Mouse (Mus musculus) embryonic facial prominence, embryonic 13.5 days (tissue): ENCODE results near the gene Gm11444. TPM values are rescaled to one million over a fixed set of nuclear protein-coding genes. Genes with fewer than 3 reads are reported as not detected.

Experiments used
- ATAC-seq: fragments of 200-750 bp; cut with Nextera tagmentation; 2 replicates; pipeline ENCODE4 v1.8.0; 2017; ENCODE audit warnings: low read depth; ENCODE audit not compliant: insufficient number of reproducible peaks, insufficient read depth, low FRiP score, low TSS enrichment
- H3K27ac ChIP-seq: fragments of 300-500 bp; sonication (generic); 2 replicates; pipeline ENCODE4 v1.5.1; 2015; ENCODE audit warnings: moderate library complexity, mild to moderate bottlenecking, inconsistent platforms
- H3K27me3 ChIP-seq: fragments of 300-500 bp; sonication (generic); 2 replicates; pipeline ENCODE4 v1.6.1; 2015; ENCODE audit warnings: mild to moderate bottlenecking, inconsistent platforms
- H3K36me3 ChIP-seq: fragments of 300-500 bp; sonication (generic); 2 replicates; pipeline ENCODE4 v1.6.1; 2015; ENCODE audit warnings: mild to moderate bottlenecking, inconsistent platforms
- H3K4me1 ChIP-seq: fragments of 300-500 bp; sonication (generic); 2 replicates; pipeline ENCODE4 v1.6.1; 2015; ENCODE audit warnings: inconsistent platforms
- H3K4me2 ChIP-seq: fragments of 300-500 bp; sonication (generic); 2 replicates; pipeline ENCODE4 v1.6.1; 2015; ENCODE audit warnings: moderate library complexity, mild to moderate bottlenecking, inconsistent platforms
- H3K4me3 ChIP-seq: fragments of 300-500 bp; sonication (generic); 2 replicates; pipeline ENCODE4 v1.5.1; 2015; ENCODE audit warnings: mild to moderate bottlenecking, inconsistent platforms
- H3K9ac ChIP-seq: fragments of 300-500 bp; sonication (generic); 2 replicates; pipeline ENCODE4 v1.6.1; 2015; ENCODE audit warnings: mild to moderate bottlenecking, inconsistent platforms
- H3K9me3 ChIP-seq: fragments of 300-500 bp; sonication (generic); 2 replicates; pipeline ENCODE4 v1.6.1; 2016; ENCODE audit warnings: inconsistent platforms
- WGBS: fragments of 180-500 bp; shearing (Covaris S2); methylation state at CpG from one replicate; pipeline ENCODE4 v1.1.7; 2015; ENCODE audit warnings: mixed read lengths; 5-methylcytosine and 5-hydroxymethylcytosine counted together
- polyA plus RNA-seq: library from polyadenylated mRNA; unstranded; fragments of >200 nt; fragmentation: Nextera tagmentation; extraction: Ambion mirVana; gene quantifications from 2 replicates; pipeline ENCODE4 v1.2.1, GENCODE M21; 2015

Gene Gm11444
- polyA plus RNA-seq, 1 experiment from 2014 or later: not detected

GRCm38 (mm10) chr11:85823794-85824193, 26.3 kb downstream of the Gm11444 start:
- Histone ChIP-seq H3K9me3 (no peaks in the 10 kb centered on the region), H3K9ac (no peak overlapping the region), H3K4me2 (no peak overlapping the region), H3K27me3 (peaks cover 34% of the 10 kb centered on the region), H3K4me1 (peaks cover 47% of the 10 kb centered on the region), H3K27ac (no peak overlapping the region), H3K36me3 (no peaks in the 10 kb centered on the region), H3K4me3 (no peak overlapping the region)
- WGBS: 55% methylated on average over 4 of the region's 4 CpGs
- no peak for ATAC-seq

DNA sequence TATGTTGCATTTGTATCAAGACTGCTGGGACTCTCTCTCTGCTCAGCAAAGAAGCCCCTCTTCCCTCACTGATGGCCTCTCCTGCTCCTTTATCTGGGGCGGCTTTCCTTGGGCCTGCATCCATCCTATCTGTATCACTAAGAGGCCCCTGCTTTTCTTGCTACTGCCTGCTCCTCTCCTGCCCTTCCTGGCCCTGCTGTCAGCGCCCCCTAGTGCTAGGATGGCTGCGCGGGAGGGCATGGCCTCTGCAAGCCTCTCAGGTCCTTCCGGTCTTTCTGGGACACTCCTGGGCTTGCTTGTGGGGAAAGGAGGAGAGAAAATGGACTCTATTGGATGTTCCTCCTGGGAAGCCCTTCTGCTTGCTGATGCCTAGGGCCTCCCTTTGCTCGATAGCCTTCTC, 27.0 kb downstream of the Gm11444 start:
- peaks cover 28% of the 10 kb centered on the region for H3K27me3 ChIP-seq
- no peak for ATAC-seq
- peaks cover 48% of the 10 kb centered on the region for H3K4me1 ChIP-seq
- 14% methylated on average over 6 of the region's 6 CpGs for WGBS
- no peak overlapping the region for H3K27ac ChIP-seq
- H3K4me2 ChIP-seq: no peak overlapping the region
- no peaks in the 10 kb centered on the region for H3K9me3 ChIP-seq
- no peak overlapping the region for H3K4me3 ChIP-seq
- no peak overlapping the region for H3K9ac ChIP-seq
- no peaks in the 10 kb centered on the region for H3K36me3 ChIP-seq

DNA sequence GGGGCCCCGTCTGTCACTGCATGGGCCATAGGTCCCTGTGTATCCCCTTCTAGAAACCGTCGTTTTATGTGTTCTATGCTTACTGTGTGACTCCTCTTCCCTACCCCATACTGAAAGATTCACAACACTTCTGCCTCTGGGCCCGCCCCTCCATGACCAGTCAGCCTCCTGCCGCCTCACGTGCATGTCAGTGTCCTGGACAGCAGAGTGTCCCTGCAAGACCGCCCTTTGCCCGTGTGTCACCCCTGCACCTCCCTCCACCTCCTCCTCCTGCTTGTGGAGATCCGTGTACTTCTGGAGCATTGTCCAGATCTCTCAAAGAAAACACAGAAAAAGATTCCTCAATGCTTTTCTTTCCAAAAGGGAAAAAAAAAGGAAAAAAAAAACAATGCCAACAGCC, 28.5 kb downstream of the Gm11444 start:
- Histone ChIP-seq H3K4me3 (no peak overlapping the region), H3K27ac (no peak overlapping the region), H3K9ac (no peak overlapping the region), H3K4me1 (peaks cover 36% of the 10 kb centered on the region), H3K36me3 (no peaks in the 10 kb centered on the region), H3K9me3 (no peaks in the 10 kb centered on the region), H3K27me3 (peaks cover 14% of the 10 kb centered on the region), H3K4me2 (no peak overlapping the region)
- 79% methylated on average over 9 of the region's 9 CpGs for WGBS
- ATAC-seq: no peak; the same call in 1 of the 2 replicates

- Histone ChIP-seq H3K4me3 (no peak overlapping the region), H3K9ac (no peak overlapping the region), H3K36me3 (no peaks in the 10 kb centered on the region), H3K4me1 (peaks cover 42% of the 10 kb centered on the region), H3K27ac (no peak overlapping the region), H3K9me3 (no peaks in the 10 kb centered on the region), H3K27me3 (peaks cover 7% of the 10 kb centered on the region), H3K4me2 (no peak overlapping the region)
- WGBS: 87% methylated on average over 3 of the region's 3 CpGs
- ATAC-seq: no peak
Observed at GRCm38 (mm10) chr11:85820959-85821358, 29.2 kb downstream of the Gm11444 start.

DNA sequence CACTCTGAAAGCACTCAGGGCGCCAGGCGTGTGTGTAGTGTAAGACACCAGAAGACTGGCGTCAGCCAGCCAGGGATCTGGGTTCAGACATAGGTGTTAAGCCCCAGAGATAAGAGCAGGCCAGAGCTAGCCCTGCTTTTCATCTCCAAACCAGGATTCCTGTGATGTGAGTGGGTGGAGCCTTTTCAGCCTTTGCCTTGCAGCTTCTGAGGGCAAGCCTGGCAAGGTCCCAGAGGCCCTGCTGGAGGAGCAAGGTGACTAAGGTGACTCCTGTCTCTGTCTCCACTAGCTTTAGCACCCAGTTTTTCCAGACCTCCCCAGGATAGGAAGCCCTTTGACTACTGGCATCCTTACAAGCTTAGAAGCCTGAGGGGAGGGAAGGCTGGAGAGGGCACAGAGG, 31.7 kb downstream of the Gm11444 start:
- no peak for ATAC-seq
- Histone ChIP-seq H3K9me3 (no peaks in the 10 kb centered on the region), H3K4me1 (peaks cover 57% of the 10 kb centered on the region), H3K27ac (no peak overlapping the region), H3K4me3 (no peak overlapping the region), H3K9ac (0 out of 2 replicates have a peak overlapping the region, but pooled peaks have one; percentile 11), H3K36me3 (no peaks in the 10 kb centered on the region), H3K4me2 (no peak overlapping the region), H3K27me3 (no peaks in the 10 kb centered on the region)
- WGBS: 79% methylated on average over 3 of the region's 3 CpGs

DNA sequence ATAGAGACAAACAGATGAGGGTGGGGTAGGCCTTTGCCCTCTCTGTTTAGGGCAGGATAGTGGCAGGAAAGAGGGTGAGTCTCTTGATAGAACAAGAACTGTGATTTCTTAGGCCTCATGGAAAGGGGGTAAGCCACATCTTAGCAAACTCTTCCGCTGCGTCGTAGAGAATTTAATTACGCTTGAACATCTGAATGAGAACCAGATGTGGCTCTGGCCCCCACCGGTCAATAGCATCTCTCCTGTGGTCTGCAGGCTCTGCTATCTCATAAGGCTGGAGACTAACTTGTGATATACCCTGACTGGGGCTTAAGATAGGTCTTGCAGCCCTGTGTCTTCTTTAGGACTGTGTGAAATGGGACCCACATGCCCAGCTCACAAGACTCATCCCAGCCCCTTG, 33.7 kb downstream of the Gm11444 start:
- Histone ChIP-seq H3K9me3 (no peaks in the 10 kb centered on the region), H3K36me3 (no peaks in the 10 kb centered on the region), H3K27ac (no peak overlapping the region), H3K4me1 (peaks cover 59% of the 10 kb centered on the region), H3K4me2 (no peak overlapping the region), H3K9ac (no peak overlapping the region), H3K4me3 (no peak overlapping the region), H3K27me3 (no peaks in the 10 kb centered on the region)
- WGBS: 24% methylated on average over 5 of the region's 5 CpGs
- ATAC-seq: no peak

GRCm38 (mm10) chr11:85814678-85815077, 35.5 kb downstream of the Gm11444 start:
- peaks cover 54% of the 10 kb centered on the region for H3K4me1 ChIP-seq
- H3K27ac ChIP-seq: no peak overlapping the region

GRCm38 (mm10) chr11:85812201-85812966, 37.7 kb downstream of the Gm11444 start:
- Histone ChIP-seq H3K4me1 (peaks cover 46% of the 10 kb centered on the region), H3K4me2 (no peak overlapping the region), H3K9me3 (no peaks in the 10 kb centered on the region), H3K27ac (no peak overlapping the region), H3K27me3 (no peaks in the 10 kb centered on the region), H3K4me3 (no peak overlapping the region), H3K9ac (no peak overlapping the region), H3K36me3 (no peaks in the 10 kb centered on the region)
- 84% methylated on average over 12 of the region's 12 CpGs for WGBS
- ATAC-seq: no peak

More at GRCm38 (mm10) chr11:85814678-85815077, 35.5 kb downstream of the Gm11444 start:
- WGBS: 29% methylated on average over 4 of the region's 4 CpGs
- Histone ChIP-seq H3K9ac (no peak overlapping the region), H3K36me3 (no peaks in the 10 kb centered on the region), H3K4me2 (no peak overlapping the region), H3K4me3 (no peak overlapping the region), H3K9me3 (no peaks in the 10 kb centered on the region), H3K27me3 (no peaks in the 10 kb centered on the region)
- no peak for ATAC-seq

GRCm38 (mm10) chr11:85811676-85812075, 38.5 kb downstream of the Gm11444 start:
- Histone ChIP-seq H3K9me3 (no peaks in the 10 kb centered on the region), H3K4me2 (no peak overlapping the region), H3K27ac (no peak overlapping the region), H3K4me1 (peaks cover 43% of the 10 kb centered on the region), H3K27me3 (no peaks in the 10 kb centered on the region), H3K4me3 (no peak overlapping the region), H3K36me3 (no peaks in the 10 kb centered on the region), H3K9ac (no peak overlapping the region)
- no peak for ATAC-seq
- 87% methylated on average over 5 of the region's 5 CpGs for WGBS

- Histone ChIP-seq H3K4me1 (peaks cover 40% of the 10 kb centered on the region), H3K9ac (no peak overlapping the region), H3K27me3 (no peaks in the 10 kb centered on the region), H3K4me2 (no peak overlapping the region), H3K9me3 (no peaks in the 10 kb centered on the region), H3K4me3 (no peak overlapping the region), H3K36me3 (no peaks in the 10 kb centered on the region), H3K27ac (no peak overlapping the region)
- no peak for ATAC-seq
- WGBS: 62% methylated on average over 4 of the region's 4 CpGs
Observed at GRCm38 (mm10) chr11:85811229-85811628, 38.9 kb downstream of the Gm11444 start.

DNA sequence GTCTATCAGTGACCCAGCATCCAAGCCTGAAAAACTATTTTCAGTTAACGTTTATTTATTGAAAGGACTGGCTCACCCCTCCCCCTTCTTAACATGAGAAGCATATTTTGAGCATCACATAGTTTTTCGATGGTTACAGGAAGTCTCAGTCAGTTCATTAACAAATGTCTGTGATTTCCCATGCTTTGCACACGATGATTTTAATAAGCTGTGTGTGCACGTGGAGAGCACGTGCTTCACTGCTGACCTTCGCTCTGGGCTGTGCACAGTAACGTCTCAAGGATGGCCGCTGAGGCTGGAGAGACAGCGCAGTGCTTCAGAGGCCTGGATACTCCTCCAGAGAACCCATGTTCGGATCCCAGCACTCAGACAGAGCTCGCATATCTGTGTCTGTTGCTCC, 42.8 kb downstream of the Gm11444 start:
- ATAC-seq: no peak
- Histone ChIP-seq H3K9me3 (no peaks in the 10 kb centered on the region), H3K4me1 (peaks cover 8% of the 10 kb centered on the region; the same call in 1 of the 2 replicates), H3K9ac (no peak overlapping the region), H3K36me3 (no peaks in the 10 kb centered on the region), H3K27ac (no peak overlapping the region), H3K27me3 (no peaks in the 10 kb centered on the region), H3K4me2 (no peak overlapping the region), H3K4me3 (no peak overlapping the region)
- WGBS: 71% methylated on average over 11 of the region's 11 CpGs

GRCm38 (mm10) chr11:85805779-85806178, 44.4 kb downstream of the Gm11444 start:
- no peaks in the 10 kb centered on the region for H3K9me3 ChIP-seq
- H3K4me2 ChIP-seq: no peak overlapping the region
- H3K4me3 ChIP-seq: no peak overlapping the region
- H3K27me3 ChIP-seq: no peaks in the 10 kb centered on the region
- peaks cover 9% of the 10 kb centered on the region for H3K4me1 ChIP-seq
- H3K9ac ChIP-seq: no peak overlapping the region
- WGBS: 77% methylated on average over 1 of the region's 1 CpGs
- no peaks in the 10 kb centered on the region for H3K36me3 ChIP-seq
- ATAC-seq: no peak
- H3K27ac ChIP-seq: no peak overlapping the region
